Mouse (Mus musculus): ENCODE results near the gene Itgae.
A peak's percentile ranks its signal among the peaks of the same experiment; 100 is the strongest.

Itgae gene

DNA sequence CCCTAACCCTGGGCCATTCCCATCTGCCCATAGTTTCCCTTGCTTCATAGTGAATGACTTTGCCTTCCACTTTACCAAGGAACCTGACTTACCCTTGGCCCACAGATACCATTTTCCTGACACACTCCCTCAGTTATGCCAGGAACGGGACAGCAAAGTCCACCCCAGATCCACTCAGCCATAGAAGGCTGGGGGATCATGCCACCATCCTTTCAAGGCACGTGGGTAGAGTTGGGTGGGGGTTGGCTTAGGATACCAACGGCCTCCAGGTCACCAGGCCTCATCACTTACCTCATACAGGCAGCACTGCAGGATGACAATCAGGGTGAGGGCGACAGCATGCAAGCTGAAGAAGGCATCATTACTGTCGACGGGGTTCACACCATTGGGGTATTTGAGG lies 96.8 kb downstream of the Itgae start:
- DNase-seq (ENCODE audit: extremely low read depth, insufficient read length, low spot score), result no peak

DNA sequence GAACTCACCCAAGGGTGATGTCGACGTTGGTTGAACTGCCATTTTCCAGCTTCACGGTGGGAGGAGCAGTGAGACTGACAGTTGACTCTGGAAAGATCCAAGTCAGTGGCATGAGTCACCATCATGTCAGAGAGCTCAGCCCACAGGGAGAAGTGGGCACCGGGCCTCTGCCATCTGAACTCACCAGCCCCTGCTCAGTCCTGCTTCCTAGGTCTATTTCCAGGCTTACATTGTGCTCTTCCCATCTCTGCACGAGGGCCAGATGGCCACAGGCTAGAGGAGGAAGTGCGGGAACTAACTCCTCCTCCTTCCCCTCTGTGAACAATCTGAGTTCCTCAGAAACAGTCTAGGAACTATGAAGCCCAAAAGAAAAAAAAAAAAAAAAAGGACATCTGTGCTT lies 102.7 kb downstream of the Itgae start:
- DNase-seq (ENCODE audit: extremely low read depth, insufficient read length, low spot score), result peak; percentile 67

DNA sequence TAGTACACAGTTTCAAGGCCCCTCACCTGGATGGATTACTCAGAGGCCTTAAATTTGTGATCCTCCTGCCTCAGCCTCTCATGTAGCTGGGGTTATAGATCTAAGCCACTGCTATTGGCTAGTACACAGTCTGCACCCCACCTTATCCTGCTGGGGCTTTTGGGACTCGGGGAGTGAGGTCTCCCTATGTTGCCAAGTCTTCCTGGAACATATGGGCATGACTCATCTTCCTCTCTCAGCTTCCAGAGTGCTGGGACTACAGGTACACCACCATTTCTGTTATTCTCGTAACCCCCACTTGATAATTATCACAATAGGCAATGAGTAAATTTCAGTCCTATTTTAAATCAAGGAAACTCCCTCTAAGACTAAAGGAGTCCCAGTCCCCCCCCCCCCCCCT lies 104.1 kb downstream of the Itgae start:
- DNase-seq (ENCODE audit: extremely low read depth, insufficient read length, low spot score), result no peak
